Mouse (Mus musculus) kidney, adult 2 months (tissue): Measurements from ENCODE around the gene Hist1h2ad.

Experiments used
- CTCF ChIP-seq: fragments of 200-500 bp; conservative IDR thresholded peaks from 2 replicates; pipeline ENCODE4 v1.5.1; 2011; ENCODE audit warnings: low read depth, mild to moderate bottlenecking, control low read depth, low read length, moderate library complexity, mixed read lengths; ENCODE audit not compliant: insufficient read depth, insufficient read length
- POLR2A ChIP-seq: fragments of 200-500 bp; IDR thresholded peaks from one replicate; pipeline ENCODE4 v1.6.1; 2011; ENCODE audit warnings: low read depth, low read length, control low read depth

DNA sequence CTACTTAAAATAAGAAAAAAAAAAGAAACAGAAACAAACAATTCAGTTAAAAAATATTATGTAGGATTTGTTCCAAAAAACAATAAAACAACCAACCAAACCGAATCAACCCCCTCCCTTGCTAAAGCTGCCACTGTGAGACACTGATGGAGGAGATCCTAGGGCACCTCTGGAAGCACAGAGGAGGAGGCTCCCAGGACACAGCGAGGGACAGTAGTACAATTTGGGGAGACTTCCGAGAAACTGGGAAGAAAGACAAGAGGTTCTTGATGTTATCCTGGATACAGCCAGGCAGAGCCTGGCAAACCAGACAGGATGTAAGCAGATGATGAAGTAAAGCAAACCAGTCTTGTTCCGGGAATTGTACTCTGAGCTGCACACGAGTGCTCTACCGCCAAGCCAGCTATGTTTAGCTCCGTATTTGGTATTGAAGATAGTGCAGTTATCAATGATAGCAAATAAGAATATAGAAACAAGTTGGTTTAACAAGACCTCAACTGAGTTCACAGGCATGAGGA is 29.1 kb downstream of the Hist1h2ad start:
- TF ChIP-seq CTCF (no peak), POLR2A (no peak)
